Mouse (Mus musculus): ENCODE results near the gene Ell. TPM values are rescaled to one million over a fixed set of nuclear protein-coding genes. Genes with fewer than 3 reads are reported as not detected.

The Ell gene
- polyA plus RNA-seq, 1 experiment from 2014 or later: 18.8 TPM

DNA sequence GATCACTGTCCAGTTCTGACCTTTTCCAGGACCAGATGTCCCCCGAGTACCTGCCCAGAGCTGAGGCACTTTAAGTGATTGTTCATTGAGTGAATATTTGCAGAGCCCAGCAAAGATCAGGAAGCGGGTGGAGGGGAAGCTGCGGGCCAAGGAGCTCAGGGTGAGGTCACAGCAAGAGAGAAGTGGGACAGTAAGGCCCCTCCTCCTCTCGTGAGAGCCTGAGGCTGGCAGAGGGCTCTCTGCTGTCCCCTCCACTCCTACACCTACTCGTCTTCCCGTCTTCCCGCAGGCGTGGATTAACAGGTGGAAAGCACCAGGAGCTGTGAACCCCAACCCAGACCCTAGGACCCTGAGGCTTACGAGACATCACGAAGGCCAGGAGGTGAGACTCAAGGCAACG lies 77.4 kb downstream of the Ell start:
- H3K9me3 ChIP-seq: no peaks in the 10 kb centered on the region
- 64% methylated on average over 11 of the region's 11 CpGs for WGBS
- peaks cover 16% of the 10 kb centered on the region for H3K27me3 ChIP-seq
- no peak overlapping the region for H3K4me3 ChIP-seq (replicated peaks)
- no peak overlapping the region for H3K27ac ChIP-seq
- H3K4me2 ChIP-seq: no peak overlapping the region
- ATAC-seq (ENCODE audit: low FRiP score): no peak
- H3K4me1 ChIP-seq: peaks cover 15% of the 10 kb centered on the region
- H3K36me3 ChIP-seq (replicated peaks): no peaks in the 10 kb centered on the region
- no peak overlapping the region for H3K9ac ChIP-seq

- no peak for ATAC-seq (ENCODE audit: low FRiP score)
- no peak overlapping the region for H3K9ac ChIP-seq
- no peak overlapping the region for H3K27ac ChIP-seq
- no peaks in the 10 kb centered on the region for H3K36me3 ChIP-seq (replicated peaks)
- peaks cover 29% of the 10 kb centered on the region for H3K27me3 ChIP-seq
- H3K4me3 ChIP-seq (replicated peaks): no peak overlapping the region
- 82% methylated on average over 11 of the region's 11 CpGs for WGBS
- no peaks in the 10 kb centered on the region for H3K9me3 ChIP-seq
- H3K4me2 ChIP-seq: no peak overlapping the region
- H3K4me1 ChIP-seq: peaks cover 14% of the 10 kb centered on the region
Observed at GRCm38 (mm10) chr8:70617985-70618384, 78.7 kb downstream of the Ell start.

DNA sequence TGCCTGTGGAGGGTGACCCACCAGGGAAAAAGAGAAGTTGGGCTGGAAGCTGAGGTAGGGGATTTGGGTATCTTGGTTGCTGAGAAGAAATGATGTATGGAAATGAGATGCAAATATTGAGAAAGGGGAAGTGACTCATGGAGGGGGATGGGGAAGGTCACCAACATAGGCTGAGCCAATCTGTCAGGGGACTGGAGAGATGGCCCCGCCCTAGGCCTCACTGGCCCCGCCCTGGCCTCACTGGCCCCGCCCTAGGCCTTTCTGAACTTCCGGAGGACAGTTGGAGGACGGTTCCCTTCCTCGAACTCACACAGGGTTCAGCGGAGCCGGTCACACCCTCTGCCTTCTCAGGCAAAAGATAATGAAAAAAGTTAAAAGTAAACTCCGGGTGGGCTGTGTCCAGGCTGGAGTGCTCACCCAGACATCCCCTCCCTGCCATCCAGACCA lies 79.7 kb downstream of the Ell start:
- Histone ChIP-seq H3K4me1 (peaks cover 14% of the 10 kb centered on the region), H3K27me3 (peaks cover 31% of the 10 kb centered on the region), H3K9me3 (no peaks in the 10 kb centered on the region), H3K4me3 (replicated peaks) (no peak overlapping the region), H3K9ac (no peak overlapping the region; the same call in 1 of the 2 replicates), H3K4me2 (no peak overlapping the region), H3K36me3 (replicated peaks) (no peaks in the 10 kb centered on the region), H3K27ac (no peak overlapping the region)
- 32% methylated on average over 9 of the region's 9 CpGs for WGBS
- ATAC-seq (ENCODE audit: low FRiP score): peak; percentile 40; the same call in 1 of the 2 replicates

DNA sequence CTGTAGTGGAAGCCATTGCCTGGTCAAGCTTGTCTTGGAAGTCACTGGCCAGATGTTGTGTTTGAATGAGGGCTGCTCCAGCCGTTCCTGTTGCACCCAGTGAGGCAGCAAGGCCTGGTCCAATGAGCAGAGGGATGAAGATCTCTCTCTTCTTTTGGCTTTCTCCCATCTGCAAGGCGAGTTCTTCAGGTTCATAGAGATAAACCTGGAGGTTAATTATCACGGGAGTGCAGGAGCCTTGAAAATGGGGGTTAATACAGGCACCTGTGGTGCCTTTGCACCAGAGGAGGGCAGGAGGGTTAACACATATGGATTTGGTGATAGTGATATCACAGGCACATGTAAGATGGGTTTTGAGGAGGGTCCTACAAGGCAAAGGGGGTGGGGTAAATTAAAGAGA lies 83.0 kb downstream of the Ell start:
- ATAC-seq (ENCODE audit: low FRiP score): no peak
- Histone ChIP-seq H3K9me3 (no peaks in the 10 kb centered on the region), H3K36me3 (replicated peaks) (no peaks in the 10 kb centered on the region), H3K4me2 (no peak overlapping the region), H3K27me3 (peaks cover 29% of the 10 kb centered on the region), H3K27ac (no peak overlapping the region), H3K4me1 (peaks cover 14% of the 10 kb centered on the region), H3K9ac (no peak overlapping the region), H3K4me3 (replicated peaks) (no peak overlapping the region)
- WGBS: 59% methylated on average over 3 of the region's 3 CpGs

DNA sequence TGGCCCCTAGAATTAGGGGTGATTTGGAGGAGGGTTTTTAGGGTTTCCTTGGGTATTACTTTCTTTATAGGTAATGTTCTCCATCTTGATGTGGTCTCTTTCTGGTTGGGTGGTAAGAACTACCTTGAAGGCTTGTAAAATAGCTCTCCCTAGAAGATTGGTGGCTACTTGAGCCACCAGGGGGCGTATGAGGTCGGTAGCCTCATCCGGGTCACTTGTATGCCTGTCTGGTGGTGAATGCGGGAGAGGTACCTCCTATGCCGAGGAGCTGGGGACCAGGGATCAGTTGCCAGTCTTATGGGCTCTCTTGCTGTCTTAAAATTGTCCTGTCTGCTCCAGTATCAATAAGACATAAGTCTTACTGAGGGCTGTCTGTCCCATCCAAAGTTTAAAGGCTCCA lies 85.8 kb downstream of the Ell start:
- no peak overlapping the region for H3K27ac ChIP-seq
- no peak overlapping the region for H3K4me2 ChIP-seq
- H3K4me1 ChIP-seq: peaks cover 11% of the 10 kb centered on the region
- no peak overlapping the region for H3K4me3 ChIP-seq (replicated peaks)
- 20% methylated on average over 5 of the region's 5 CpGs for WGBS
- peaks cover 31% of the 10 kb centered on the region for H3K27me3 ChIP-seq
- no peak overlapping the region for H3K9ac ChIP-seq
- ATAC-seq (ENCODE audit: low FRiP score): no peak
- no peaks in the 10 kb centered on the region for H3K36me3 ChIP-seq (replicated peaks)
- H3K9me3 ChIP-seq: no peaks in the 10 kb centered on the region

DNA sequence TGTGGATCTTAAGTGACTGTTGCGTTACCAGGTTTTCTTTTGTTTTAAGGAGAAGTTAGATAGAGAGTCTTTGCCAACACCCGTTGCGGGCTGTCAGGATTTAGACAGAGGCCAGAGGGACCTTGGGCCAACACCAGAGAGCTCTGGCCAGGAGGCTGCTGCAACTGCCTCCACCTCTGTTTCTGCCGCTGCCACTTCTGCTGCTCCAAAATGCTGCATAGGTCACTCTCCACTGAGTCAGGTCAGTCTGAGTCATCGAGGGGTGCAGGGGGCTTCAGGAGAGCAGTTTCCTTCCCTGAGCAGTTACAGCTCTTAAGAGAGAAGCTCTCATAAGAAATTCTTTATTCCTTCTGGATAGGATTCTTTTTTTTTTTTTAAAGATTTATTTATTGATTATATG lies 87.8 kb downstream of the Ell start:
- no peak overlapping the region for H3K27ac ChIP-seq
- no peaks in the 10 kb centered on the region for H3K9me3 ChIP-seq
- H3K36me3 ChIP-seq (replicated peaks): no peaks in the 10 kb centered on the region
- H3K4me1 ChIP-seq: peaks cover 23% of the 10 kb centered on the region
- H3K27me3 ChIP-seq: peaks cover 28% of the 10 kb centered on the region
- ATAC-seq (ENCODE audit: low FRiP score): no peak
- H3K9ac ChIP-seq: no peak overlapping the region
- no peak overlapping the region for H3K4me3 ChIP-seq (replicated peaks)
- H3K4me2 ChIP-seq: no peak overlapping the region
- 87% methylated on average over 5 of the region's 5 CpGs for WGBS

DNA sequence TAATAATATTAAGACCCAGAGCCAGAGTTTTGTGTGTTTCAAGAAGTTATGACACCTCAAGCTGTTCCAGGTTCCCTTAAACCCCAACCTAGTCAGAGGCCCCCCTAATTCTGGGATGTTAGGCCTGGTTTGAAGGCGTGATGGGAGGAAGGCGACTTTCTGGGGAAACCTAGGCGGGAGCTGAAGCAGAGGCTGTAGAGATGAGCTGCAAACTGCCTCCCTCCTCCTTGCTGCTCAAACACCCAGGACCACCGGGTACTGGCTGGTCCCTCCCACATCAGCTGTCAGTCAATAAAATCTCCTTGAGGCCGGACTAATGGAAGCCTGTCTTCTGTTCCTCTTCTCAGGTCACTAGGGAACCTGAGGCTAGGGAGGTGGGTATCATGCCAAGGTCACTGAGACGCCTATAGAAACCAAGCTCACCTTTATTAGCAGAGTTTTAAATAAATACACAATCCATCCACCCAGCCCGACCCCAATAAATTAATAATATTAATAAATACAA lies 89.8 kb downstream of the Ell start:
- H3K9me3 ChIP-seq: no peaks in the 10 kb centered on the region
- 59% methylated on average over 7 of the region's 7 CpGs for WGBS

DNA sequence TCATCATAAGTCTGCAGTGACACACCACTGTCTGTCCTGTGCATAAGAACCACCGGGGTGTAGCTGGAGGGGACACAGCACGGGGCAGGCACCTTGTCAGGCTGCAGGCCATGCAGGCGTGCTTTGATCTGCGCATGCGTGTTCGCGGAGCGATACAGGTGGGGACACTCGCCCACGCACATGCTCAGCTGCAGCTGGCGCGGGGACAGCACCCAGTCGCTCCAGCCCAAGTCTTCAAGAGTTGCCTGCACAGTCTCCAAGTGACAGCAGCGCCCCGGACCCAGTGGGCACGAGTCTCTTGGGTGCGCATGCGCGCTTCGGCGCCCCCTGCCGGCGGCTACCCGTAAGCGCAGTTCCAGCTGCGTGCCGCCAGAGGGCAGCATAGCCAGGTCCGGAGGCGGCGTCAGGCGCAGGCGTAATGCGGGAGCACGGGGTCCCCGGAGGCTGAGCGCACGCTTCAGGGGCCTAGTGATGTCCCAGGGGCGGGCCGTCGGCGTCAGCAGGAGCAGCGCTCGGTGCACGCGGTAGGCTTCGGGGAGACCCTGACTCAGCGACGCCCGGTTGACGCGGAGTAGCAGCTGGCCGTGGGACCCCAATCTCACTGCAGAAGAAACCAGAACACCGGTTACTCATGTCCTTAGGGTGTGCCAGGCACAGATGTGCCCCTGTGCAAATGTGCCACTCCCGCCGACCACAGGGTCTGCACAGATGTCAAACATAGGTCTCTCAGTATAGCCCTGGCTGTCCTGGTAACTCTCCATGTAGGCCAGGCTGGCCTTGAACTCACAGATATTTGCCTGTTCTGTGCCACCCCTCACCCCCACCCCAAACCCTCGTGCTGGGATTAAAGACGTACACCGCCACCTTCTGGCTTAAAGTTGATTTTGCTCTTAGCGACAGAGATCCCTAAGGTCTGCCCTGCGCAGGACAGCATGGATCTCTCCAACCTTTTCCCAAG lies 90.6 kb downstream of the Ell start:
- peak overlapping the region; percentile 49; the same call in 1 of the 2 replicates for H3K9ac ChIP-seq
- ATAC-seq (ENCODE audit: low FRiP score): peak; percentile 91
- H3K36me3 ChIP-seq (replicated peaks): no peaks in the 10 kb centered on the region
- no peaks in the 10 kb centered on the region for H3K9me3 ChIP-seq
- H3K4me3 ChIP-seq (replicated peaks): peak overlapping the region; percentile 51
- H3K4me2 ChIP-seq: peak overlapping the region; percentile 60
- peaks cover 23% of the 10 kb centered on the region for H3K4me1 ChIP-seq
- WGBS: 2% methylated on average over 60 of the region's 60 CpGs
- H3K27ac ChIP-seq: peak overlapping the region; percentile 65
- peaks cover 30% of the 10 kb centered on the region for H3K27me3 ChIP-seq

More for the DNA sequence above, 89.8 kb downstream of the Ell start:
- peaks cover 30% of the 10 kb centered on the region for H3K27me3 ChIP-seq
- peak; percentile 16; the same call in 1 of the 2 replicates for ATAC-seq (ENCODE audit: low FRiP score)
- H3K4me2 ChIP-seq: peak overlapping the region; percentile 60
- H3K9ac ChIP-seq: peak overlapping the region; percentile 49; the same call in 1 of the 2 replicates
- H3K27ac ChIP-seq: peak overlapping the region; percentile 65; the same call in 1 of the 2 replicates
- no peaks in the 10 kb centered on the region for H3K36me3 ChIP-seq (replicated peaks)
- peak overlapping the region; percentile 51 for H3K4me3 ChIP-seq (replicated peaks)
- peaks cover 23% of the 10 kb centered on the region for H3K4me1 ChIP-seq

- peaks cover 30% of the 10 kb centered on the region for H3K27me3 ChIP-seq
- ATAC-seq (ENCODE audit: low FRiP score): peak; percentile 21
- peak overlapping the region; percentile 49; the same call in 1 of the 2 replicates for H3K9ac ChIP-seq
- H3K9me3 ChIP-seq: no peaks in the 10 kb centered on the region
- H3K4me3 ChIP-seq (replicated peaks): no peak overlapping the region
- peaks cover 25% of the 10 kb centered on the region for H3K4me1 ChIP-seq
- no peaks in the 10 kb centered on the region for H3K36me3 ChIP-seq (replicated peaks)
- H3K27ac ChIP-seq: no peak overlapping the region
- peak overlapping the region; percentile 4; the same call in 1 of the 2 replicates for H3K4me2 ChIP-seq
- WGBS: 12% methylated on average over 22 of the region's 22 CpGs
Observed at GRCm38 (mm10) chr8:70630532-70631381, 91.5 kb downstream of the Ell start.

DNA sequence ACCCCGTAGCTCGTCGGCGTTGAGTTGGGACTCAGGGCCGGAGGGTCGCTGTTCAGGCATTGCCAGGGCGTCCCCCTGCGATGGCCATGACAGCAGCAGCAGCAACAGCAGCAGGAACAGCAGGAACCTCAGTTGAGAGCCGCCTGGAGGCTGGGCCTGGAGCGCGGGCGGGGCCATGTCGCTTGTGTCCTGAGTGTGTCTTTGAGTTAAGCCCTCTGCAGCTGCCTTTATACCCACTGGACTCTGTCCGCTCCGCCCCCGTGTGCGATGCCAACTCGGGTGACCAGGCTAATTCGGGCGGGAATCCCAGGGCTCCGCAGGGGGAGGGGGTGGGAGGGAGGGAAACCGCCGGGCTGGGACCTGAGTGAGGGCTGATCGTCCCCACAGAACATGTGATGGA lies 92.2 kb downstream of the Ell start:
- H3K4me2 ChIP-seq: no peak overlapping the region
- WGBS: 18% methylated on average over 24 of the region's 24 CpGs
- H3K9me3 ChIP-seq: no peaks in the 10 kb centered on the region
- no peak overlapping the region for H3K4me3 ChIP-seq (replicated peaks)
- no peak for ATAC-seq (ENCODE audit: low FRiP score)
- H3K27ac ChIP-seq: no peak overlapping the region
- peaks cover 30% of the 10 kb centered on the region for H3K27me3 ChIP-seq
- no peaks in the 10 kb centered on the region for H3K36me3 ChIP-seq (replicated peaks)
- peaks cover 25% of the 10 kb centered on the region for H3K4me1 ChIP-seq
- H3K9ac ChIP-seq: peak overlapping the region; percentile 47; the same call in 1 of the 2 replicates

DNA sequence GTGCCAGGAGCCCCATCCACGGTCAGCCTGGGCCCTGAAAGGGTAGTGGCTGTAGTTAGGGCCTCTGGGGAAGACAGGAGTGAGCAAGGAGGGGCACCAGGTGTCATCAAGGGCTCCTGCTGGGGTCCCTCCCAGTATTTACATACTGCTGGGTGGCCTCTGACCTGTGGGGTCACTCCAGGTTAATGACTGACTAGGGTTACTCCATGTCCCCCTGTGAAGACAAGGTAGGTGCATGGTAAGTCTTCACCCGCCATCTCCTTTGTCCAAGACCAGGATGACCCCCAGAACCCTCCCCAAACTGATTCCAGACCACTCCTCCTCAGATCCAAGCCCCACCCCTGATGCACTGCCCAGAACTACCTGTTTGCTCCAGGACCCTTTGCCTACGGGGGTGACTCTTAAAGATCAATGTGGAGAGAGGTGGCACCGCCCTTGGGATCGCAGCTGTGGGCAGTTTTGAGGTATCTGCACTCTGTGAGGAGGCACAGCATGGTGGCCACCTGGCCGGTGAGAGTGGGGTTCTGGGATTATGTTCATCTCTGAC lies 93.2 kb downstream of the Ell start, which contains the start of gene Gdf15:
Gene Gdf15 (minus strand): TSS at position 111 of the 547 bp plus-strand sequence.
- no peaks in the 10 kb centered on the region for H3K36me3 ChIP-seq (replicated peaks)
- no peak within 1 kb of the TSS for H3K4me3 ChIP-seq (replicated peaks)
- no peak within 1 kb of the TSS for H3K27ac ChIP-seq
- peaks cover 31% of the 10 kb centered on the region for H3K4me1 ChIP-seq
- H3K9ac ChIP-seq: peak within 1 kb of the TSS; percentile 47; the same call in 1 of the 2 replicates
- H3K4me2 ChIP-seq: no peak within 1 kb of the TSS
- WGBS: 76% methylated on average over 6 of the region's 6 CpGs
- peaks cover 30% of the 10 kb centered on the region for H3K27me3 ChIP-seq
- ATAC-seq (ENCODE audit: low FRiP score): no peak
- H3K9me3 ChIP-seq: no peaks in the 10 kb centered on the region

Data from forebrain, embryonic 12.5 days (tissue).